ENCODE assay signal across 8 mouse cellular contexts in genomic region chr4:43964326-43964833, GRCm38 (mm10). TPM values are rescaled to one million over a fixed set of nuclear protein-coding genes. Genes with fewer than 3 reads are reported as not detected.
A peak's percentile ranks its signal among the peaks of the same experiment; 100 is the strongest.
DNase-seq lines count a peak whose midpoint lies in the region; ATAC-seq lines count a peak whose summit lies in the region.

No protein-coding gene starts in this region.

- peaks cover 41% of the 10 kb centered on the region for H3K4me1 ChIP-seq in heart, embryonic 15.5 days (replicated peaks)
- peaks cover 38% of the 10 kb centered on the region for H3K4me1 ChIP-seq in lung, embryonic 15.5 days

- no peak overlapping the region for H3K4me3 ChIP-seq in heart, embryonic 15.5 days
- no peak overlapping the region for H3K4me3 ChIP-seq in lung, embryonic 15.5 days

- no peak for ATAC-seq in heart, embryonic 15.5 days (replicated peaks; ENCODE audit: insufficient number of reproducible peaks, insufficient read depth, low FRiP score, low read depth)
- no peak for ATAC-seq in lung, embryonic 15.5 days (ENCODE audit: borderline replicate concordance, extremely low read depth, low FRiP score, low TSS enrichment)

- peak overlapping the region; percentile 25; the same call in 1 of the 2 replicates for H3K4me2 ChIP-seq in heart, embryonic 15.5 days
- H3K4me2 ChIP-seq in lung, embryonic 15.5 days, result no peak overlapping the region

- H3K27me3 ChIP-seq in heart, embryonic 15.5 days, result no peaks in the 10 kb centered on the region
- H3K27me3 ChIP-seq in lung, embryonic 15.5 days, result no peaks in the 10 kb centered on the region

- peak overlapping the region; percentile 48; the same call in 1 of the 2 replicates for H3K27ac ChIP-seq in heart, embryonic 15.5 days
- peak overlapping the region; percentile 44; the same call in 1 of the 2 replicates for H3K27ac ChIP-seq in lung, embryonic 15.5 days

- H3K9me3 ChIP-seq in heart, embryonic 15.5 days (replicated peaks), result no peaks in the 10 kb centered on the region
- H3K9me3 ChIP-seq in lung, embryonic 15.5 days, result no peaks in the 10 kb centered on the region

- H3K9ac ChIP-seq in heart, embryonic 15.5 days, result 0 out of 2 replicates have a peak overlapping the region, but pooled peaks have one; percentile 8
- H3K9ac ChIP-seq in lung, embryonic 15.5 days, result no peak overlapping the region

- DNase-seq in thymus, postnatal 25 days, result peak; percentile 33
- no peak for DNase-seq in thymus, postnatal 10 days (ENCODE audit: low spot score in 2 of 2)
- DNase-seq in ovary, postnatal 36 days (ENCODE audit: low spot score), result no peak
- no peak for DNase-seq in gastrocnemius, postnatal 10 days
- DNase-seq in thymus, postnatal 0 days (ENCODE audit: low spot score), result no peak
- DNase-seq in right cerebral cortex, postnatal 36 days (ENCODE audit: low spot score in 2 of 2), result no peak

- WGBS in heart, embryonic 15.5 days, result 38% methylated on average over 2 of the region's 2 CpGs
- 38% methylated on average over 2 of the region's 2 CpGs for WGBS in lung, embryonic 15.5 days

- H3K36me3 ChIP-seq in heart, embryonic 15.5 days, result no peaks in the 10 kb centered on the region
- no peaks in the 10 kb centered on the region for H3K36me3 ChIP-seq in lung, embryonic 15.5 days

RNA-seq across cellular contexts. Expression of gene Glipr2, which starts 7.2 kb away (rescaled TPM):
- 44.3 and 53.2 TPM in 2 replicates for polyA plus RNA-seq in heart, embryonic 15.5 days (2015; fragmentation: Nextera tagmentation; extraction: Ambion mirVana)
- 66.8 and 67.9 TPM in 2 replicates for polyA plus RNA-seq in lung, embryonic 15.5 days (2015; fragmentation: Nextera tagmentation; extraction: Ambion mirVana)
- 10 to 100 TPM; 13.1 to 18.0 TPM for total RNA-seq in gastrocnemius, postnatal 10 days (2021)
- polyA plus RNA-seq in thymus, postnatal 0 days (2015; fragmentation: Nextera tagmentation; extraction: Ambion mirVana), result 32.8 and 36.7 TPM in 2 replicates

RNA-seq across cellular contexts. Expression of gene Ccin, which starts 18.9 kb away (rescaled TPM):
- not detected in 2 replicates for polyA plus RNA-seq in heart, embryonic 15.5 days (2015; fragmentation: Nextera tagmentation; extraction: Ambion mirVana)
- polyA plus RNA-seq in lung, embryonic 15.5 days (2015; fragmentation: Nextera tagmentation; extraction: Ambion mirVana), result not detected in 2 replicates
- total RNA-seq in gastrocnemius, postnatal 10 days (2021), result under 1 TPM in 1 of 2 experiments, not detected in 1; 0.14 TPM
- polyA plus RNA-seq in thymus, postnatal 0 days (2015; fragmentation: Nextera tagmentation; extraction: Ambion mirVana), result not detected in 2 replicates

RNA-seq across cellular contexts. Expression of gene Clta, which starts 39.9 kb away (rescaled TPM):
- polyA plus RNA-seq in heart, embryonic 15.5 days (2015; fragmentation: Nextera tagmentation; extraction: Ambion mirVana), result 130 and 146 TPM in 2 replicates
- 223 TPM in 2 replicates for polyA plus RNA-seq in lung, embryonic 15.5 days (2015; fragmentation: Nextera tagmentation; extraction: Ambion mirVana)
- 100 to 1,000 TPM in 1 of 2 experiments, 10 to 100 TPM in 1; 94.7 to 106 TPM for total RNA-seq in gastrocnemius, postnatal 10 days (2021)
- polyA plus RNA-seq in thymus, postnatal 0 days (2015; fragmentation: Nextera tagmentation; extraction: Ambion mirVana), result 251 and 260 TPM in 2 replicates
